Mouse (Mus musculus) ovary, adult 2 months (tissue): ENCODE measurements around the gene Klra5. TPM values are rescaled to one million over a fixed set of nuclear protein-coding genes. Genes with fewer than 3 reads are reported as not detected.

ENCODE experiments used
- polyA plus RNA-seq: library from polyadenylated mRNA; depleted of rRNA; stranded (reverse); fragments of >200 nt; gene quantifications from 2 replicates; pipeline ENCODE4 v1.2.3, GENCODE M21; 2012; rRNA removed

Gene Klra5
- not detected in 2 replicates for polyA plus RNA-seq

DNA sequence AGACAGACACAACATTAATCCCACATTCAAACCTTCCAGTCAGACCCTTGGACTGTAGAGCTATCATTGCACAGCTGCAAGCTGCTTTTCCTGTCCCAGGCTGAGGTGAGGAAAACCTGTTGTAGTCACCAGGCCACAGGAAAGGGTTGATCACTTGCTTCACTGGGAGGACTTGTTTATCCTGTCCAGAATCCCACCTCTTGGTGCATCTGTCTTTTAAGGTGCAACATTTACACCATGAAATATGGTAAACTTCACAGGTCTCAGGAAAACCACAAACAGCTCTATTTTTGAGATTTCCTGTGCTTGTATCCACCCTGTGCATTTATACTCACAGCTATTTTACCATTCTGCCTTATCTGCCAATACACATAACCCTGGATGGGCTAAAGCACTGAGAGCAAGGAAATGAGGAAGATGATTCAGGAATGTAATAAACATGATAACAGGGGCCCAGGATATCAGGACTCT is at the start of gene Klra5:
TSS of gene Klra5 (minus strand) at position 175 of the 471 bp plus-strand sequence.

DNA sequence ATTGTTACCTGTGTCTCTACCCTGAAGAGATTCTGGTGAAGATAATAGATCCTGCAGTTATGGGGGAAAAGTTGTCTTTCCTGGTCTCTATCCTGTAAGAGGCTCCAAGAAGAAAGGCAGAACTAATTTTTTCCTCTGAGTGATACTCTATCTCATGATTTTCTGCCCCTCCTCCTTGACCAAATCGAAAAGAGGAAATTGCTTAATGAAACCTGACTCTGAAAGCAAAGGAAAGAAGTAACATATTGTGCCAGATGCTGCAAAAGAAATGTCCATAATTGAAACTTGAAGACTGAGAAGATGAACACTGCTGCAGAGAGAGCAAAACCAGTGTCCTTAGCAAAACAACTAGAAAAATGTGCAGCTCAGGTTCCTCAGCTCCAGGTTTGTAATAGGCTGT is 40.9 kb downstream of the Klra5 start, which contains the start of gene Klra17:
TSS of gene Klra17 (minus strand) at position 124 of the 400 bp plus-strand sequence.

DNA sequence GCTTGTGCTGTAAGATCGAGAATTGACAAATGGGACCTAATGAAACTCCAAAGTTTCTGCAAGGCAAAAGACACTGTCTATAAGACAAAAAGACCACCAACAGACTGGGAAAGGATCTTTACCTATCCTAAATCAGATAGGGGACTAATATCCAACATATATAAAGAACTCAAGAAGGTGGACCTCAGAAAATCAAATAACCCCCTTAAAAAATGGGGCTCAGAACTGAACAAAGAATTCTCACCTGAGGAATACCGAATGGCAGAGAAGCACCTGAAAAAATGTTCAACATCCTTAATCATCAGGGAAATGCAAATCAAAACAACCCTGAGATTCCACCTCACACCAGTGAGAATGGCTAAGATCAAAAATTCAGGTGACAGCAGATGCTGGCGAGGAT is 55.1 kb downstream of the Klra5 start, which contains the start of gene Gm17631:
TSS of gene Gm17631 (plus strand) at position 301 of the 400 bp plus-strand sequence.

Other genes starting within 250 kb of the Klra5 start
- gene Klrc1, start 238.7 kb downstream of the Klra5 start, polyA plus RNA-seq: 0.24 TPM in 1 of 2 replicates, not detected in the other
- gene Klri1, start 200.5 kb downstream of the Klra5 start, polyA plus RNA-seq: not detected in 2 replicates
- gene Klri2, start 177.2 kb downstream of the Klra5 start, polyA plus RNA-seq: not detected in 2 replicates
- gene Gm156, start 133.4 kb downstream of the Klra5 start, polyA plus RNA-seq: not detected in 2 replicates
- gene Gm17631, start 55.0 kb downstream of the Klra5 start, polyA plus RNA-seq: not detected in 2 replicates
- gene Klra17, start 41.0 kb downstream of the Klra5 start, polyA plus RNA-seq: 0.12 TPM in 1 of 2 replicates, not detected in the other
- gene Klra6, start 109.3 kb upstream of the Klra5 start, polyA plus RNA-seq: not detected in 2 replicates
- gene Klra4, start 149.6 kb upstream of the Klra5 start, polyA plus RNA-seq: not detected in 2 replicates
- 0.12 TPM in 1 of 2 replicates, not detected in the other for gene Klra8, start 212.2 kb upstream of the Klra5 start, polyA plus RNA-seq